Mouse (Mus musculus) neural tube, embryonic 12.5 days (tissue): Measurements from ENCODE around the gene Figla. TPM values are rescaled to one million over a fixed set of nuclear protein-coding genes. Genes with fewer than 3 reads are reported as not detected.
"Not testable (repeated sequence)": the region's sequence is repeated elsewhere in the genome, so short reads cannot be mapped to it uniquely, and the experiment has no call there.

Experiments used
- ATAC-seq: fragments of 200-750 bp; cut with Nextera tagmentation; 2 replicates; pipeline ENCODE4 v1.8.0; 2017; ENCODE audit warnings: low read depth, mild to moderate bottlenecking, moderate TSS enrichment, moderate library complexity; ENCODE audit not compliant: low FRiP score
- H3K27ac ChIP-seq: fragments of 300-500 bp; sonication (generic); 2 replicates; pipeline ENCODE4 v1.5.1; 2016
- H3K27me3 ChIP-seq: fragments of 300-500 bp; sonication (generic); replicated peaks from 2 replicates; pipeline ENCODE4 v1.6.1; 2016; ENCODE audit warnings: mild to moderate bottlenecking
- H3K36me3 ChIP-seq: fragments of 300-500 bp; sonication (generic); 2 replicates; pipeline ENCODE4 v1.6.1; 2016; ENCODE audit warnings: mild to moderate bottlenecking
- H3K4me1 ChIP-seq: fragments of 300-500 bp; sonication (generic); 2 replicates; pipeline ENCODE4 v1.6.1; 2016
- H3K4me2 ChIP-seq: fragments of 300-500 bp; sonication (generic); replicated peaks from 2 replicates; pipeline ENCODE4 v1.6.1; 2016; ENCODE audit warnings: mild to moderate bottlenecking
- H3K4me3 ChIP-seq: fragments of 300-500 bp; sonication (generic); 2 replicates; pipeline ENCODE4 v1.5.1; 2016
- H3K9ac ChIP-seq: fragments of 300-500 bp; sonication (generic); 2 replicates; pipeline ENCODE4 v1.6.1; 2016; ENCODE audit warnings: mild to moderate bottlenecking
- H3K9me3 ChIP-seq: fragments of 300-500 bp; sonication (generic); 2 replicates; pipeline ENCODE4 v1.6.1; 2016; ENCODE audit warnings: mild to moderate bottlenecking
- WGBS: fragments of 180-500 bp; shearing (Covaris S2); methylation state at CpG from one replicate; pipeline ENCODE4 v1.1.7; 2016; 5-methylcytosine and 5-hydroxymethylcytosine counted together
- polyA plus RNA-seq: library from polyadenylated mRNA; unstranded; fragments of >200 nt; fragmentation: Nextera tagmentation; extraction: Ambion mirVana; gene quantifications from 2 replicates; pipeline ENCODE4 v1.2.1, GENCODE M21; 2016

Gene Figla
- polyA plus RNA-seq, 1 experiment from 2014 or later = not detected

- Histone ChIP-seq H3K9me3 (no peaks in the 10 kb centered on the region), H3K4me2 (peak overlapping the region; percentile 45), H3K4me1 (no peaks in the 10 kb centered on the region), H3K9ac (no peak overlapping the region), H3K36me3 (no peaks in the 10 kb centered on the region), H3K4me3 (no peak overlapping the region), H3K27ac (no peak overlapping the region), H3K27me3 (no peaks in the 10 kb centered on the region)
- ATAC-seq = peak; percentile 86
- WGBS = 16% methylated on average over 18 of the region's 18 CpGs
Observed at GRCm38 (mm10) chr6:86004271-86005148, 11.5 kb upstream of the Figla start.

GRCm38 (mm10) chr6:86009980-86010379 is 6.0 kb upstream of the Figla start:
- 34% methylated on average over 4 of the region's 4 CpGs for WGBS
- no peak for ATAC-seq
- Histone ChIP-seq H3K27ac (no peak overlapping the region), H3K9me3 (no peaks in the 10 kb centered on the region), H3K4me1 (no peaks in the 10 kb centered on the region), H3K4me2 (no peak overlapping the region), H3K9ac (no peak overlapping the region), H3K36me3 (no peaks in the 10 kb centered on the region), H3K4me3 (no peak overlapping the region), H3K27me3 (no peaks in the 10 kb centered on the region)

DNA sequence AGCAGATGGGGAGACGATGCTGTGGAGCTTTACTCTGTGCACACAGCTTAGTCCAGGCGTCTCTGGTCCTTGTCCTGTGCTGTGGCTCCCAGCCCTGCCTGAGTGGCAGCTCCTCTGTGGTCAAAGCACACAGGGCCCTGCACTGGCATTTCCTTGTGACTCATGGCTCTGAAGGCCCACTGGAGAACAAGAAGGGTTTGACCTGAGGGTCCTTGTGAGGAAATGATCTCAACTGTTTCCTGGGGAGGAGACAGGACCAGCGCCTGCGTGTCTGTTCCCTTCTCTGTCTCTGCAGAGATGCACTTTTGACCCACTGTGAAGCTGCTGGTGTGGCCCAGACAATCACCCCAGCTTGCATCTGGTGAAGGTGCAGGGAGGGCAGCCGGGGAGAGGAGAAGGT is 1.2 kb upstream of the Figla start:
- WGBS = 79% methylated on average over 5 of the region's 5 CpGs
- H3K4me3 ChIP-seq, H3K9me3 ChIP-seq, ATAC-seq, H3K4me1 ChIP-seq, H3K27me3 ChIP-seq, H3K9ac ChIP-seq, H3K27ac ChIP-seq, H3K36me3 ChIP-seq, H3K4me2 ChIP-seq: not testable (repeated sequence)

DNA sequence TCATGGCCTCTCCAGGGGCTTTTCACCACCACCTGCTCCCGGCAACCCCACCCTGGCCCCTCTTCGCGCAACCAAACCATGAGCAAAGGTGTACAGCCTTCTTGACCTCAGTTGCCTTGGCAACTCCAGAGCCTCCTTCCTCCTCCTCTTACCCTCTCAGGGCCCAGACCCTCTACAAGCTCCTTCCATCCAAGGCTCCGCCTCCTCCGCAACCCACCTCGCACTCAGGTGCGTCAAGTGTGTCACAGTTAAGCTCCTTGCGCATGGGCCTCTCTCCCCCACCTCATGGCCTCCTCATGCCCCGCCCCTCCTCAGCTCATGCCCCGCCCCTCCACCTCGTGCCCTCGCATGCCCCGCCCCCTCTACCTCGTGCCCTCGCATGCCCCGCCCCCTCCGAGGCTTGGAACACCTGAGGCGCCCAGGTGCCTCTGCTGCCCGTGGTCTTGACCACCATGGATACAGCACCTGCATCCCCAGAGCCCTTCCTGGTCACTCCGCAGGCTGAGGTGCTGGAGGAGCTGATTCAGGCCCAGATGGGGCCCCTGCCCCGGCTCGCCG is 901 bp downstream of the Figla start:
- 83% methylated on average over 23 of the region's 23 CpGs for WGBS
- Histone ChIP-seq H3K9me3 (no peaks in the 10 kb centered on the region; the same call in 1 of the 2 replicates), H3K4me1 (no peaks in the 10 kb centered on the region), H3K36me3 (no peaks in the 10 kb centered on the region), H3K9ac (no peak overlapping the region), H3K27me3 (no peaks in the 10 kb centered on the region), H3K4me3 (no peak overlapping the region), H3K27ac (no peak overlapping the region), H3K4me2 (no peak overlapping the region)
- no peak for ATAC-seq

DNA sequence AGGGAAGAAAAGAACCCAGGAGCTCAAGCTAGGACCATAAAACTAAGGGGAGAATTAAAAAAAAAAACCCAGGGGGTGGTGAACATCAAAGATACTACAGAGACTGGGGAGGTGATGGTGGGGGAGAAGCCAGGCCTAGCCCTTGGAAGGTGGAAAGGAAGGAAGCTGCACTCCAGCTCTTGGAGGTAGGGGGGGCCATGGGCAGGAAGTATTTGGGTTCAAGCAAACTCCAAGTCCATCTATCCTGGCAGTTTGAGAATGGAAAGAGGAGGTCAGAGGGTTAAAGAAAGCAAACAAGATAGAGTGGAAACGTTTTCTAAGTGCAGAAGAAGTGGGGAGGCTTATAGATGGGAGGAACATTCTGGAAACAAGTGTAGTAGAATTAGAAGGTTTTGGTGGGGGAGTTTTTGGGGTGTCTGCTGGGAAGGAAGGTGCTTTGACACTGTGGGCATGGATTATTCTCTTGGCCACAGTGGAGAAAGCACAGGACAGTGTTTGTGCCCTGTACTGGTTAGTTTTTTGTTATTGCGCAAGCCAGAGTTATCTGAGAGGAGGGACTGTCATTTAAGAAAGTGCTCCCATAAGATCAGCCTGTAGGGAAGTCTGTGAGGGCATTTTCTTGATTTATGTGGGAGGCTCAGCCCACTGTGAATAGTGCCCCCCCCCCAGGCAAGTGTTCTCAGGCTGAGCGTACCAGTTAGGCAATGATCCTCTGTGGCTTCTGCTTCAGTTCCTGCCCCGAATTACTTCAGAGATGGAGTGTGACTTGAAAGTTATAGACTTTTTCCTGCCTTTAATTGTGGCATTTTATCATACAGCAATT is 3.7 kb downstream of the Figla start:
- no peaks in the 10 kb centered on the region for H3K4me1 ChIP-seq
- WGBS = 64% methylated on average over 4 of the region's 4 CpGs
- H3K9me3 ChIP-seq = no peaks in the 10 kb centered on the region; the same call in 1 of the 2 replicates
- H3K27ac ChIP-seq = no peak overlapping the region
- ATAC-seq = no peak
- H3K36me3 ChIP-seq = no peaks in the 10 kb centered on the region
- no peaks in the 10 kb centered on the region for H3K27me3 ChIP-seq
- H3K4me2 ChIP-seq = no peak overlapping the region
- H3K4me3 ChIP-seq = no peak overlapping the region
- no peak overlapping the region for H3K9ac ChIP-seq

GRCm38 (mm10) chr6:86020948-86021347 is 5.0 kb downstream of the Figla start:
- no peak overlapping the region for H3K4me2 ChIP-seq
- no peaks in the 10 kb centered on the region for H3K27me3 ChIP-seq
- H3K4me1 ChIP-seq = no peaks in the 10 kb centered on the region
- no peak overlapping the region for H3K4me3 ChIP-seq
- no peaks in the 10 kb centered on the region; the same call in 1 of the 2 replicates for H3K9me3 ChIP-seq
- H3K36me3 ChIP-seq = no peaks in the 10 kb centered on the region
- no peak overlapping the region for H3K27ac ChIP-seq
- no peak overlapping the region for H3K9ac ChIP-seq
- 35% methylated on average over 3 of the region's 3 CpGs for WGBS
- ATAC-seq = no peak

DNA sequence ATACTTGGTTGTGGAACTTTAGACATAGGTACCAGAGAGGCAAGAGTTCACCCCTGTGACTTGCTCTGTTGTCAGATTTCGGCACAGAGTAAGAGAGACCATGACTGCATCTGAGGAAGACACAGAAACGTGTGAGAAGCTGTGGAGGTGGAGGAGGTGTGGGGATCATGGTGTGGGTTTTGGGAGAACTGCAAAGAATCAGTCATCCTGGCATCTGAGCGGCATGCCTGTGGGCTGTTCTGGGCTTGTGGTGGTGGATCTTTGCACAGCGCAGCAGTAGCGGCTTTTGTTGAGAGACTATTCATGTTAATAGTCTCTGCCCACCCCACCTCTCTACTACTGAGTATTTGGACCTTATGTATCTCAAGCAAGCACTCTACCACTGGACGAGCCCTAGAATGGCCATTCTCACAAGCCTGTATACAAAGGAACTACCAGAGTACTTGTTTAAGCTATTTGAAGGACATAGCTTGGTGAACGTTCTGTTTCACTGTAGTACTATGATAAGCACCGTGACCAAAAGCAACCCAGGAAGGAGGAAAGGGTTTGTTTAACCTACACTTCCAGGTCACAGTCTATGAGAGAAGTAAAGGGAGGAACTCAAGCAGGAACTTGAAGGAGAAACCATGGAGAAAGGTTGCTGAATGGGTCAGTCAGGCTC is 10.8 kb downstream of the Figla start:
- Histone ChIP-seq H3K27ac (no peak overlapping the region), H3K4me2 (no peak overlapping the region), H3K9ac (no peak overlapping the region), H3K4me1 (peaks cover 8% of the 10 kb centered on the region), H3K4me3 (no peak overlapping the region), H3K27me3 (no peaks in the 10 kb centered on the region), H3K36me3 (no peaks in the 10 kb centered on the region), H3K9me3 (no peaks in the 10 kb centered on the region)
- WGBS = 86% methylated on average over 8 of the region's 8 CpGs
- ATAC-seq = no peak

GRCm38 (mm10) chr6:86028150-86028549 is 12.2 kb downstream of the Figla start:
- Histone ChIP-seq H3K36me3 (no peaks in the 10 kb centered on the region), H3K27me3 (no peaks in the 10 kb centered on the region), H3K9me3 (no peaks in the 10 kb centered on the region), H3K27ac (peak overlapping the region; percentile 64; the same call in 1 of the 2 replicates), H3K4me3 (peak overlapping the region; percentile 69), H3K4me1 (peaks cover 8% of the 10 kb centered on the region), H3K9ac (peak overlapping the region; percentile 71), H3K4me2 (peak overlapping the region; percentile 74)
- WGBS = 60% methylated on average over 2 of the region's 2 CpGs
- ATAC-seq = peak; percentile 51

DNA sequence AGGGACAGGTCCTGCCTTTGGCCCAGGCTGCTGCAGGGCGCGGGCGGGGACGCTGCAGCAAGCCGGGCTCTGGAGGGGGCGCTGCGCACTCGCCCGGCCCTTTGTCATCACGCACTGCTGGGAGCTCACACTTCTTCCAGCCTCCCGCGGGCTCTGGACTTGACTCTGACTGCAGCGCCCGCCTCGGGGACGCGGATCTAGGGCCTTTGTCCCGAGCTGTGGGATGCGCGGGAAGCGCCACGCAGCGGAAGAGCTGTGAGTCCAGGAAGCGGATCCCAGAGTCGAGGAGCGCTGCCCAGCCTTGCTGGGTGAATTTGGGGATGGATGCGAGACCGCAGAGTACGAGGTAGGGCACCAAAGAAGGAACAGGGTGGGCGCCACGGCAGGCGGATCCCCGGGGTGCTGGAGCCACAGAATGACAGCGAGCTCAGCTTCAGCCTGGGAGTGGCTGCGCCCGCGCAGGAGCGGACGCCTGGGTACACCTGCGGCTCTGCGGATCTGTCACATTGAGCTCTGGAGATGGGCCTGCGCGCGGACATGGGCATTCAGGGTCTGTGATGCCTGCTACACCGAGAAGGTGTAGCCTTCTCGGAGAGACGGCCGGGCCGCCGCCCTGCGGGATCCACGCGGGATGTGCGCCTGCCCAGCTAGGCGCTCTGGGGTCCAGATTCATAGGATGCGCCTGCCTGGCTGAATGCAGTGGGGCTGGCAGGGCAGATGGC is 12.8 kb downstream of the Figla start, which contains the start of gene Add2:
TSS of gene Add2 (plus strand) at position 81 of the 722 bp plus-strand sequence.
- peak; percentile 95 for ATAC-seq
- Histone ChIP-seq H3K9me3 (no peaks in the 10 kb centered on the region), H3K27me3 (no peaks in the 10 kb centered on the region), H3K4me3 (peak within 1 kb of the TSS; percentile 69), H3K36me3 (no peaks in the 10 kb centered on the region), H3K9ac (peak within 1 kb of the TSS; percentile 71), H3K27ac (peak within 1 kb of the TSS; percentile 64), H3K4me1 (peaks cover 8% of the 10 kb centered on the region), H3K4me2 (peak within 1 kb of the TSS; percentile 74)
- under 1% methylated on average over 55 of the region's 56 CpGs for WGBS

- Histone ChIP-seq H3K9ac (peak overlapping the region; percentile 71), H3K27ac (peak overlapping the region; percentile 64), H3K4me3 (peak overlapping the region; percentile 69), H3K9me3 (no peaks in the 10 kb centered on the region), H3K36me3 (no peaks in the 10 kb centered on the region), H3K4me1 (peaks cover 8% of the 10 kb centered on the region), H3K27me3 (no peaks in the 10 kb centered on the region), H3K4me2 (peak overlapping the region; percentile 74)
- 5% methylated on average over 6 of the region's 6 CpGs for WGBS
- no peak for ATAC-seq
Observed at GRCm38 (mm10) chr6:86029323-86029713, 13.3 kb downstream of the Figla start.

DNA sequence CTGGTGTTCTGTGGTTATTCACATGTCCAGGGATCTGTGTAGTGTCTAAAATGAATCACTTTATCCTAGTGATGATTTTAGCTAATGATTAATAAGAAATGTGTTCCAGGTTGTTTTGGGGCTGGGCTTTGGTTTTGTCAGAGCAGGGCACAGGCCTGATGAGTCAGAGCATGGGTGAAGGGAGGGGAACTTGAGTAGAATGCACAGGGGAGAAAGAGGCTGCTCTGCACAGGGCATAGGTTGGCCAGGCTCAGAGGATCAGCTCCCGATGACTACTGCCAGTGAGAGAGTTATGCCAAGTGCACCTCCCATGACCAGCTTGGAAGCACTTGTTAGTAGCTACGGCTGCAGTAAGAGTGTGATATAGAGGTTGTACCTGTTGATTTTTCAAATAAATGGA is 15.6 kb downstream of the Figla start:
- Histone ChIP-seq H3K4me3 (no peak overlapping the region), H3K36me3 (no peaks in the 10 kb centered on the region), H3K4me2 (peak overlapping the region; percentile 74), H3K4me1 (peaks cover 8% of the 10 kb centered on the region), H3K9me3 (no peaks in the 10 kb centered on the region), H3K27me3 (no peaks in the 10 kb centered on the region), H3K27ac (no peak overlapping the region), H3K9ac (no peak overlapping the region)
- no peak for ATAC-seq
- 84% methylated on average over 2 of the region's 2 CpGs for WGBS
